Mouse (Mus musculus): ENCODE data around the gene Trip13. TPM values are rescaled to one million over a fixed set of nuclear protein-coding genes. Genes with fewer than 3 reads are reported as not detected.

The Trip13 gene
- 10.2 and 11.0 TPM in 2 replicates for polyA plus RNA-seq (2015; fragmentation: Nextera tagmentation; extraction: Ambion mirVana)

- H3K9ac ChIP-seq: peak within 1 kb of the TSS; percentile 86
- no peaks in the 10 kb centered on the region for H3K9me3 ChIP-seq
- under 1% methylated on average over 82 of the region's 82 CpGs for WGBS
- peaks cover 21% of the 10 kb centered on the region for H3K36me3 ChIP-seq
- H3K27me3 ChIP-seq: no peaks in the 10 kb centered on the region
- peaks cover 20% of the 10 kb centered on the region for H3K4me1 ChIP-seq (replicated peaks)
- H3K4me2 ChIP-seq: peak within 1 kb of the TSS; percentile 87
- H3K27ac ChIP-seq (replicated peaks): peak within 1 kb of the TSS; percentile 93
- ATAC-seq (ENCODE audit: low FRiP score, low read depth): peak; percentile 97
- peak within 1 kb of the TSS; percentile 94 for H3K4me3 ChIP-seq
These were observed at the start of gene Trip13, which contains the start of gene Brd9 for GRCm38 (mm10) chr13:73937321-73938176. Gene Trip13 (minus strand): TSS chr13:73937784. Gene Brd9 (plus strand): TSS chr13:73937811.

- Histone ChIP-seq H3K4me1 (replicated peaks) (no peaks in the 10 kb centered on the region), H3K27me3 (no peaks in the 10 kb centered on the region), H3K36me3 (no peaks in the 10 kb centered on the region), H3K4me3 (no peak overlapping the region), H3K27ac (replicated peaks) (no peak overlapping the region), H3K4me2 (no peak overlapping the region), H3K9ac (no peak overlapping the region), H3K9me3 (no peaks in the 10 kb centered on the region)
- WGBS: 89% methylated on average over 5 of the region's 5 CpGs
- ATAC-seq (ENCODE audit: low FRiP score, low read depth): no peak
These were observed 39.4 kb upstream of the Trip13 start for GRCm38 (mm10) chr13:73976935-73977334.

GRCm38 (mm10) chr13:73974523-73974922 is 36.9 kb upstream of the Trip13 start:
- Histone ChIP-seq H3K36me3 (no peaks in the 10 kb centered on the region), H3K4me3 (no peak overlapping the region), H3K9ac (no peak overlapping the region), H3K27me3 (no peaks in the 10 kb centered on the region), H3K27ac (replicated peaks) (no peak overlapping the region), H3K4me1 (replicated peaks) (no peaks in the 10 kb centered on the region), H3K4me2 (no peak overlapping the region), H3K9me3 (no peaks in the 10 kb centered on the region)
- 88% methylated on average over 3 of the region's 3 CpGs for WGBS
- ATAC-seq (ENCODE audit: low FRiP score, low read depth): no peak

GRCm38 (mm10) chr13:73970545-73971448 is 33.2 kb upstream of the Trip13 start:
- peak; percentile 94 for ATAC-seq (ENCODE audit: low FRiP score, low read depth)
- 0 out of 2 replicates have a peak overlapping the region, but pooled peaks have one; percentile 14 for H3K4me2 ChIP-seq

GRCm38 (mm10) chr13:73963551-73963950 is 26.0 kb upstream of the Trip13 start, which contains the start of gene Zdhhc11:
Gene Zdhhc11 (plus strand): TSS chr13:73963851.
- H3K36me3 ChIP-seq: peaks cover 23% of the 10 kb centered on the region
- H3K9ac ChIP-seq: no peak within 1 kb of the TSS
- no peaks in the 10 kb centered on the region for H3K4me1 ChIP-seq (replicated peaks)
- H3K4me2 ChIP-seq: no peak within 1 kb of the TSS
- H3K9me3 ChIP-seq: no peaks in the 10 kb centered on the region
- WGBS: 87% methylated on average over 5 of the region's 5 CpGs
- no peak within 1 kb of the TSS for H3K4me3 ChIP-seq
- H3K27me3 ChIP-seq: no peaks in the 10 kb centered on the region
- no peak within 1 kb of the TSS for H3K27ac ChIP-seq (replicated peaks)
- ATAC-seq (ENCODE audit: low FRiP score, low read depth): no peak

More at GRCm38 (mm10) chr13:73970545-73971448, 33.2 kb upstream of the Trip13 start:
- Histone ChIP-seq H3K9me3 (no peaks in the 10 kb centered on the region), H3K4me1 (replicated peaks) (no peaks in the 10 kb centered on the region), H3K9ac (no peak overlapping the region), H3K27me3 (no peaks in the 10 kb centered on the region), H3K36me3 (no peaks in the 10 kb centered on the region), H3K4me3 (no peak overlapping the region), H3K27ac (replicated peaks) (no peak overlapping the region)
- WGBS: 50% methylated on average over 12 of the region's 12 CpGs

- ATAC-seq (ENCODE audit: low FRiP score, low read depth): no peak
- Histone ChIP-seq H3K9me3 (no peaks in the 10 kb centered on the region), H3K4me3 (no peak overlapping the region), H3K4me1 (replicated peaks) (no peaks in the 10 kb centered on the region), H3K36me3 (peaks cover 45% of the 10 kb centered on the region), H3K27ac (replicated peaks) (no peak overlapping the region), H3K4me2 (no peak overlapping the region), H3K27me3 (no peaks in the 10 kb centered on the region), H3K9ac (no peak overlapping the region)
- WGBS: 82% methylated on average over 4 of the region's 4 CpGs
These were observed 23.6 kb upstream of the Trip13 start for GRCm38 (mm10) chr13:73961177-73961576.

GRCm38 (mm10) chr13:73960117-73960652 is 22.6 kb upstream of the Trip13 start:
- Histone ChIP-seq H3K9ac (no peak overlapping the region), H3K27ac (replicated peaks) (no peak overlapping the region), H3K27me3 (no peaks in the 10 kb centered on the region), H3K36me3 (peaks cover 55% of the 10 kb centered on the region), H3K4me2 (no peak overlapping the region), H3K9me3 (no peaks in the 10 kb centered on the region), H3K4me1 (replicated peaks) (no peaks in the 10 kb centered on the region), H3K4me3 (no peak overlapping the region)
- ATAC-seq (ENCODE audit: low FRiP score, low read depth): no peak
- 93% methylated on average over 10 of the region's 10 CpGs for WGBS

GRCm38 (mm10) chr13:73955531-73955930 is 17.9 kb upstream of the Trip13 start:
- no peak overlapping the region for H3K9ac ChIP-seq
- no peaks in the 10 kb centered on the region for H3K4me1 ChIP-seq (replicated peaks)
- 93% methylated on average over 5 of the region's 5 CpGs for WGBS
- no peaks in the 10 kb centered on the region for H3K27me3 ChIP-seq
- no peak overlapping the region for H3K4me3 ChIP-seq
- no peak for ATAC-seq (ENCODE audit: low FRiP score, low read depth)
- peaks cover 84% of the 10 kb centered on the region for H3K36me3 ChIP-seq
- H3K9me3 ChIP-seq: no peaks in the 10 kb centered on the region
- no peak overlapping the region for H3K27ac ChIP-seq (replicated peaks)
- no peak overlapping the region for H3K4me2 ChIP-seq

GRCm38 (mm10) chr13:73954666-73955065 is 17.1 kb upstream of the Trip13 start:
- Histone ChIP-seq H3K9me3 (no peaks in the 10 kb centered on the region), H3K4me3 (no peak overlapping the region), H3K27ac (replicated peaks) (no peak overlapping the region), H3K4me2 (no peak overlapping the region), H3K4me1 (replicated peaks) (no peaks in the 10 kb centered on the region), H3K9ac (no peak overlapping the region), H3K36me3 (peaks cover 88% of the 10 kb centered on the region), H3K27me3 (no peaks in the 10 kb centered on the region)
- WGBS: 75% methylated on average over 6 of the region's 6 CpGs
- no peak for ATAC-seq (ENCODE audit: low FRiP score, low read depth)

- H3K4me1 ChIP-seq (replicated peaks): no peaks in the 10 kb centered on the region
- WGBS: 90% methylated on average over 1 of the region's 1 CpGs
These were observed 16.1 kb upstream of the Trip13 start for GRCm38 (mm10) chr13:73953551-73954130.

GRCm38 (mm10) chr13:73944606-73945005 is 7.0 kb upstream of the Trip13 start:
- no peak for ATAC-seq (ENCODE audit: low FRiP score, low read depth)
- H3K27ac ChIP-seq (replicated peaks): no peak overlapping the region
- no peaks in the 10 kb centered on the region for H3K4me1 ChIP-seq (replicated peaks)
- no peaks in the 10 kb centered on the region for H3K27me3 ChIP-seq
- H3K9ac ChIP-seq: no peak overlapping the region
- 95% methylated on average over 9 of the region's 9 CpGs for WGBS
- H3K36me3 ChIP-seq: peaks cover 83% of the 10 kb centered on the region
- no peak overlapping the region for H3K4me2 ChIP-seq
- H3K9me3 ChIP-seq: no peaks in the 10 kb centered on the region
- H3K4me3 ChIP-seq: no peak overlapping the region

More at GRCm38 (mm10) chr13:73953551-73954130, 16.1 kb upstream of the Trip13 start:
- Histone ChIP-seq H3K9me3 (no peaks in the 10 kb centered on the region), H3K27me3 (no peaks in the 10 kb centered on the region), H3K9ac (no peak overlapping the region), H3K27ac (replicated peaks) (no peak overlapping the region), H3K4me3 (no peak overlapping the region), H3K36me3 (peaks cover 88% of the 10 kb centered on the region), H3K4me2 (no peak overlapping the region)
- ATAC-seq (ENCODE audit: low FRiP score, low read depth): no peak
